Mouse (Mus musculus) MEL (cell line): ENCODE results near the gene Hcn3. TPM values are rescaled to one million over a fixed set of nuclear protein-coding genes. Genes with fewer than 3 reads are reported as not detected.
A peak's percentile ranks its signal among the peaks of the same experiment; 100 is the strongest.

ENCODE experiments used
- BHLHE40 ChIP-seq: IDR thresholded peaks from 2 replicates; pipeline ENCODE4 v1.6.1; 2012; ENCODE audit warnings: low read depth, mild to moderate bottlenecking, inconsistent platforms, low read length, improper control_type of control experiment, borderline replicate concordance
- CHD2 ChIP-seq: IDR thresholded peaks from 2 replicates; pipeline ENCODE4 v1.6.1; 2011; ENCODE audit warnings: low read length, improper control_type of control experiment
- CTCF ChIP-seq, 3 experiments: IDR thresholded peaks in 2 of 3; conservative IDR thresholded peaks in 1 of 3; 2 replicates each; pipeline ENCODE4 v1.5.1; 2011 to 2012; ENCODE audit warnings: low read length in 3 of 3, low read depth in 2 of 3, mild to moderate bottlenecking in 2 of 3, improper control_type of control experiment in 1 of 3, inconsistent platforms in 1 of 3, mixed read lengths in 1 of 3, moderate library complexity in 1 of 3; ENCODE audit not compliant: control insufficient read depth in 1 of 3, insufficient read depth in 1 of 3, poor library complexity in 1 of 3, severe bottlenecking in 1 of 3
- EP300 ChIP-seq, 2 experiments: IDR thresholded peaks; 2 replicates each; pipeline ENCODE4 v1.6.1; 2011; ENCODE audit warnings: improper control_type of control experiment in 2 of 2, low read length in 2 of 2, low read depth in 1 of 2, mild to moderate bottlenecking in 1 of 2
- ETS1 ChIP-seq: IDR thresholded peaks from 2 replicates; pipeline ENCODE4 v1.6.1; 2012; ENCODE audit warnings: low read depth, mild to moderate bottlenecking, inconsistent platforms, low read length, improper control_type of control experiment, moderate library complexity
- MAX ChIP-seq: IDR thresholded peaks from 2 replicates; pipeline ENCODE4 v1.6.1; 2011; ENCODE audit warnings: low read length, improper control_type of control experiment
- MAZ ChIP-seq: IDR thresholded peaks from 2 replicates; pipeline ENCODE4 v1.6.1; 2012; ENCODE audit warnings: low read depth, mild to moderate bottlenecking, inconsistent platforms, low read length, improper control_type of control experiment
- MEF2A ChIP-seq: IDR thresholded peaks from 2 replicates; pipeline ENCODE4 v1.6.1; 2014; ENCODE audit warnings: low read depth, mild to moderate bottlenecking, inconsistent platforms, low read length, improper control_type of control experiment; ENCODE audit not compliant: poor library complexity, insufficient replicate concordance, severe bottlenecking; ENCODE audit errors: extremely low read depth
- MYB ChIP-seq: IDR thresholded peaks from 2 replicates; pipeline ENCODE4 v1.6.1; 2011; ENCODE audit warnings: mild to moderate bottlenecking, low read depth, low read length, improper control_type of control experiment
- MYC ChIP-seq: IDR thresholded peaks from 2 replicates; pipeline ENCODE4 v1.6.1; 2011; ENCODE audit warnings: low read depth, mild to moderate bottlenecking, low read length, improper control_type of control experiment, moderate library complexity
- POLR2AphosphoS2 ChIP-seq: IDR thresholded peaks from 2 replicates; pipeline ENCODE4 v1.6.1; 2011; ENCODE audit warnings: low read length, improper control_type of control experiment
- POLR2AphosphoS5 ChIP-seq: IDR thresholded peaks from 2 replicates; pipeline ENCODE4 v1.6.1; 2012; ENCODE audit warnings: low read depth, borderline replicate concordance, mild to moderate bottlenecking, inconsistent platforms, low read length, moderate library complexity, mixed read lengths
- RAD21 ChIP-seq: IDR thresholded peaks from 2 replicates; pipeline ENCODE4 v1.6.1; 2011; ENCODE audit warnings: mild to moderate bottlenecking, low read depth, low read length, improper control_type of control experiment
- RCOR1 ChIP-seq: IDR thresholded peaks from 2 replicates; pipeline ENCODE4 v1.6.1; 2012; ENCODE audit warnings: low read depth, mild to moderate bottlenecking, inconsistent platforms, low read length, improper control_type of control experiment
- SIN3A ChIP-seq: IDR thresholded peaks from 2 replicates; pipeline ENCODE4 v1.6.1; 2012; ENCODE audit warnings: low read length, improper control_type of control experiment, inconsistent platforms
- SMC3 ChIP-seq: IDR thresholded peaks from 2 replicates; pipeline ENCODE4 v1.6.1; 2011; ENCODE audit warnings: low read depth, low read length, improper control_type of control experiment
- TAL1 ChIP-seq: IDR thresholded peaks from 2 replicates; pipeline ENCODE4 v1.6.1; 2012; ENCODE audit warnings: mild to moderate bottlenecking, inconsistent platforms, low read length, moderate library complexity, mixed read lengths
- TCF12 ChIP-seq: IDR thresholded peaks from 2 replicates; pipeline ENCODE4 v1.6.1; 2014; ENCODE audit warnings: low read depth, mild to moderate bottlenecking, inconsistent platforms, low read length, improper control_type of control experiment, moderate library complexity
- UBTF ChIP-seq: IDR thresholded peaks from 2 replicates; pipeline ENCODE4 v1.6.1; 2012; ENCODE audit warnings: low read depth, mild to moderate bottlenecking, inconsistent platforms, low read length, improper control_type of control experiment, moderate library complexity, borderline replicate concordance; ENCODE audit not compliant: insufficient read depth
- USF1 ChIP-seq: IDR thresholded peaks from 2 replicates; pipeline ENCODE4 v1.6.1; 2014; ENCODE audit warnings: low read depth, mild to moderate bottlenecking, inconsistent platforms, low read length, improper control_type of control experiment, moderate library complexity
- USF2 ChIP-seq, 2 experiments: IDR thresholded peaks; 2 replicates each; pipeline ENCODE4 v1.6.1; 2011 to 2012; ENCODE audit warnings: improper control_type of control experiment in 2 of 2, low read length in 2 of 2, borderline replicate concordance in 1 of 2, inconsistent platforms in 1 of 2, low read depth in 1 of 2, mild to moderate bottlenecking in 1 of 2; ENCODE audit not compliant: insufficient read depth in 1 of 2
- ZC3H11A ChIP-seq: IDR thresholded peaks from 2 replicates; pipeline ENCODE4 v1.6.1; 2012; ENCODE audit warnings: low read depth, mild to moderate bottlenecking, inconsistent platforms, low read length, improper control_type of control experiment
- ZKSCAN1 ChIP-seq: IDR thresholded peaks from 2 replicates; pipeline ENCODE4 v1.6.1; 2012; ENCODE audit warnings: low read depth, mild to moderate bottlenecking, inconsistent platforms, low read length, improper control_type of control experiment, moderate library complexity
- ZNF384 ChIP-seq: IDR thresholded peaks from 2 replicates; pipeline ENCODE4 v1.6.1; 2012; ENCODE audit warnings: low read depth, mild to moderate bottlenecking, inconsistent platforms, low read length, improper control_type of control experiment
- polyA plus RNA-seq, 2 experiments: library from polyadenylated mRNA; stranded (reverse) in 1 of 2; unstranded in 1 of 2; fragments of >175 nt in 1 of 2; fragments of >200 nt in 1 of 2; gene quantifications; 2 replicates each; pipeline versions ENCODE4 v1.2.1 to v1.2.4; 2012; ENCODE audit warnings: low replicate concordance in 2 of 2, low read depth in 1 of 2; ENCODE audit not compliant: insufficient read length in 2 of 2, insufficient read depth in 1 of 2, missing spikeins in 1 of 2
- total RNA-seq: library from RNA; depleted of rRNA; stranded (reverse); fragments of 300-350 nt; gene quantifications from 2 replicates; pipeline ENCODE4 v1.2.3, GENCODE M21; 2012

Hcn3 gene
- total and polyA plus RNA-seq, 3 experiments: 4.0 to 7.4 TPM; not detected in 1

DNA sequence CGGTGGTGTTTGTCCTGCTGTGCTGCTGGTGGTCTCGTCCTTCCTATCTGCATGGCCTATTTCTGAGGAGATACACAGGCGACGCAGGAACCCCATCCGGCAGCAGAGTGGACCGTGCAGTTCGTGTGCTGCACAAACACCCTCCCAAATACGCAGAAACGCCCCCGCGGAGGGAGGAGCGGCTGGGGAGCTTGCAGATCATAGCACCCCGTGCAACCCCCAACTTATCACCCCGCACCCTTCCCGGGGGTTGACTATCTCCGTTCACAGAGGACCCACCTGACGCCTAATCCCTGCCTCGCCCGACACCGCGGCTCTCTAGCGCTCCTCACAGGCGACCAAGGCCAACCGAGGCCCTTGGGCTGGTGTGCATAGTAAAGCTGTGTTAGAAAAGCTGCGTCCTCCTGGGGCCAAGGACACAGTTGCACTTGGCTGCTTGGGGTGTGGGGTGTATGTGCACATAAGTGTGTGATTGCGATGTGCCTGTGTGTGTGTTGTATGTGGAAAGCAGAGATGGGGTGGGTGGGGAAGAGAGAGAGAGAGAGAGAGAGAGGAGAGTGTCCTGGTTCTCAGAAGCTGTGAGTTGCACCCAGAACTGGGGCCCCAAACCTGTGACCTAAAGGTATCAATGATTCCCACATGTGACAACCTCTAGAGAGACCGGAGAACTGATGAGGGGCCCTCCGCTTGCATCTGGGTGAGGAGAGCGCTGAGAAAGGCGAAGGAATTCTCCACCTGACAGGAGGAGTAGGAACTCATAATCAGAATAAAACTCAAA lies 27.5 kb downstream of the Hcn3 start (continued):
- peak; percentile 99 for TF ChIP-seq BHLHE40
- no peak for TF ChIP-seq ZC3H11A
- peak; percentile 92 for TF ChIP-seq ETS1
- TF ChIP-seq TCF12: peak; percentile 99
- no peak for TF ChIP-seq ZKSCAN1
- peak; percentile 93 to 98 for TF ChIP-seq EP300 (IDR thresholded peaks at IDR 0.05; ENCODE audit: low read depth in 1 of 2, low read length in 2 of 2)
- TF ChIP-seq UBTF: peak; percentile 54; the same call in 1 of the 2 replicates
- TF ChIP-seq RCOR1: peak; percentile 89
- TF ChIP-seq USF1: peak; percentile 81
- TF ChIP-seq MEF2A: no peak
- peak; percentile 47 to 81 (median 80) for TF ChIP-seq CTCF (IDR thresholded peaks at IDR 0.05 in 2 of 3, conservative IDR thresholded peaks at IDR 0.05 in 1 of 3; ENCODE audit: control insufficient read depth in 1 of 3, insufficient read depth in 1 of 3, low read depth in 2 of 3, low read length in 3 of 3, poor library complexity in 1 of 3, severe bottlenecking in 1 of 3)
- peak; percentile 68 for TF ChIP-seq MAX
- peak; percentile 52 for TF ChIP-seq SMC3
- peak; percentile 95 for TF ChIP-seq SIN3A
- TF ChIP-seq MYB: peak; percentile 82
- peak; percentile 52; the same call in 1 of the 2 replicates for TF ChIP-seq POLR2AphosphoS2
- peak; percentile 24; the same call in 1 of the 2 replicates for TF ChIP-seq ZNF384
- TF ChIP-seq TAL1: peak; percentile 92
- 0 out of 2 replicates have a peak, but pooled peaks have one; percentile 49 for TF ChIP-seq MYC
- peak; percentile 99 for TF ChIP-seq MAZ
- TF ChIP-seq RAD21: peak; percentile 55
- no peak for TF ChIP-seq USF2 (IDR thresholded peaks at IDR 0.05; ENCODE audit: borderline replicate concordance in 1 of 2, insufficient read depth in 1 of 2, low read depth in 1 of 2, low read length in 2 of 2)
- TF ChIP-seq POLR2AphosphoS5: no peak; the same call in 1 of the 2 replicates
- peak; percentile 46 for TF ChIP-seq CHD2
